Mouse (Mus musculus) lung, postnatal 36 days (tissue): Measurements from ENCODE around the gene Sec14l4.

Experiments
- DNase-seq: peaks from one replicate; pipeline ENCODE4 v3.0.0; 2022; ENCODE audit warnings: mixed read lengths

The Sec14l4 gene

DNA sequence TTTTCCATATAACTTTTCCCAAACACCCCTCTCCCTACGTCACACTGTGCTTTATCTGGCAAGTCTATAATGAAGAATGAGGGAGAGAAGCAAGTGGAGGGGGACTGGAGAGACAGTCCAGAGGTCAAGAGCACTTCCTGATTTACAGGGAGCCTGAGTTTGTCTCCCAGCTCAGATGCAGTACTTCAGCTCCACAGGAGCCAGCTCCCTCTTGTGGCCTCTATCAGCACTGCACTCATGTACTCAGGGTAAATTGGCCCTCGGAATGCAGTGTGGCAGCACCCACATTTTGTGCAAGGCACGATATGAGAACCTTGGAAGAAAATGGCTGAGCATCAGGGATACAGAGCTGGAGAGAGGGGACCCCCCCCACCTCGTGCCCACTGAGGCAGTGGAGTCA is 49.0 kb downstream of the Sec14l4 start:
- DNase-seq = peak; percentile 87

DNA sequence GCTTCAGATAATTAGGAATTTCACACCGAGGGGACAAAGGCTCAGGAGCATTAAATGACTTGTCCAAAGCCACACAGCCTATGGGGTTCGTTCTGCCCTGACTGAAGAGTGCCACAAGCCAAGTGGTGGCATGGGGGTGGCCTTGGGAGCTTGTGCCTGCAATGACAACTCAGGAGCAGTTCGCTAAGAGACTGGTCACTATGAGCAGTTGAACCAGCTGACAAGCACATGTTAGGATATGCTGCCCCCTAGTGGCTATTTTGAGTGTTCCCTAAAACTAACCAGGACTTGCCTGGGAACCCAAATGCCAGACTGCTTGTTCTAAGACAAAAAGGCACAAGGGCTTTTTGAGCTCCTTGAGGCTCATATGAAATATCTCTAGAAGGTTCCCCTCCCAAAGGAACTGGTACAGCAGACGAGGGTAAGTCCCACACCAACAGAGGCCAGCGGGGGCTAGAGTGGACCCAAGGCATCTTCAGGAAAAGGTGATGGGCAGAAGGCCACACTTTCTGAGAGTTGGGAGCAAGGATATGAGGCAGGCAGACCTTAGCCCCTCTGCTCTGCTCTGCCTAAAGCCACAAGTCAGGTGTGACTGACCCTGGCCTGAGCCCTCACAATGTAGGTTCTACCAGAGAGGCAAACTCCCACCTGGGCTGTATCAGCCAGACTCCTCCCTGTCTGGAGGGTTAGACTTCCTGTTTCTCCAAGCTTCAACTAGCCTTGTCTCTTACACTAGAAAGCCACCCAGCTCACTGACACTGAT is 52.2 kb downstream of the Sec14l4 start:
- peak; percentile 88 for DNase-seq

DNA sequence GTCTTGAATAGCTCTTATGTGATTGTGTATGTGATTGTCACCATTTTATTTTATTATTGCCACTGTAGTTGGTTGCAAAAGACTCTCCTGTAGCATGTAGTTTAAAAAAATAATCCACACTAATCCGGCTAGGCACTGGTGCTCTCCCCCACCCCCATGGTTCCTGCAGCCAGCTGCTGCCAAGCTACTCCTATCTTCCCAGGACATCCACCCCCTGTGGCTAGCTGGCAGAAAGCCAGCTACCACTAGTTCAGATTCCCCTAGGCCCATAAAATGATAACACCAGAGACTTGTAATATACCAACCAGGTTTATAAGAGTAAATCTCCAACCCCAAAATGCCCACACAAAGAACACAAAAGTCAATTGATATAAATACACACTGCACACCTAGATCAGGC is 55.0 kb downstream of the Sec14l4 start:
- DNase-seq = no peak

DNA sequence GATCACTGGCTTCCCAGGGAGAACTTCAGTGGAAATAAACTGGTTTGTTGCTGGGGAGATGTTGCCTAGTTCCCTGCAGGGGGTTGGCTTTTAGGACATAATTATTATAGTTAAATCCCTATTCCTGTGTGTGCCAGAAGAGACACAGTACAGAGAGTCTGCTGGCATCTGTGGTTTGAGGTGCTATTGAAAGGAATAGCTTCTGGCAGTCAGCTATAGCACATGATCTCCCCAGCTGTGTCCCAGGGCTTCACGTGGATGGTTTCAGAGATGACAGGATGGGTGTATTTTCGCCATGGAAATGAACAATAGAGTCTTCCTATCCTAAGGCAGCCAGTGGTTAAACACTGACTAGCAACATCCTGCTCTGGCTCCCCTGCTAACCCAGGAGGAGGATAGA is 56.0 kb downstream of the Sec14l4 start:
- no peak for DNase-seq

DNA sequence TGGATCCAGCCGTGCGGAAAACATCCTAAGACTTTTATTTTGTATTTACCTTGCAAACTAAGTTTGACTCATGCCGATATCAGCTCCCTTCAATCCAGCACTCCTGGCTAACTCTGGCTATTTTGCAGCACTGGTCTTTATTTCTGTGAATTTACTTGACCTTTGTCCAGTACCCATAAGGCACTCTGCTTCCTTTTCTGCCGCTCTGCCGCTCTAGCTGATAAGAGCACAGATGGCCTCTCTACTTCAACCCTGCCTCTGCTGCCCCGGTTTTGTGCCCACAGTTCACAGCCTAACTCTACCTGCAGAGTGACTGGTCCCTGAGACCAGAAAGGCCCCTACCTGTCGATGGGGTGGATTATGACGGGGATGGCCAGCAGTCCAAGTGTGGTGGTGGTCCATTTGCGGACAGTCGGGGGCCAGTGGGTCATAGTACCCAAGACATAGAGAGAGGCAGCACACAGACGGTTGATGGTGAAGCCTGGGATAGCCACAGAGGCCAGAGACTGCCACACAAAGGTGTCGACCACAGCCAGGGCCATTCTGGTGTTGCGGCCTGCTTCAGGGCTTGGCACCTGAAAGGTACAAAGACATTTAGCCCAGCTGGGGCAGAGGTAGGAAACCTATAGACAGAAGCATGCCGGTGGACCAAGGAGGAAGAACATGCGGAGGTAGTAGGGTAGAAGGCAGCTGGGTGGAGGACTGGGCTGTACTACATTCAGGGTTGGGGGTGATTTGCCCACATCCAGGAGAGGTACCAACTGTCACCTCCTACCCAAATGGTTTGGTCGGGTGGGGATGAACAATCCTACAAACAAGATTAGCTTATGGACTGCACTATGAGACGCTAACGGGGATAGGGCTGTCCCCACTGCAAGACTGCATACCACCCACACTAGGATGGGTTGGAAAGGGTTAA is 62.5 kb downstream of the Sec14l4 start:
- no peak for DNase-seq

DNA sequence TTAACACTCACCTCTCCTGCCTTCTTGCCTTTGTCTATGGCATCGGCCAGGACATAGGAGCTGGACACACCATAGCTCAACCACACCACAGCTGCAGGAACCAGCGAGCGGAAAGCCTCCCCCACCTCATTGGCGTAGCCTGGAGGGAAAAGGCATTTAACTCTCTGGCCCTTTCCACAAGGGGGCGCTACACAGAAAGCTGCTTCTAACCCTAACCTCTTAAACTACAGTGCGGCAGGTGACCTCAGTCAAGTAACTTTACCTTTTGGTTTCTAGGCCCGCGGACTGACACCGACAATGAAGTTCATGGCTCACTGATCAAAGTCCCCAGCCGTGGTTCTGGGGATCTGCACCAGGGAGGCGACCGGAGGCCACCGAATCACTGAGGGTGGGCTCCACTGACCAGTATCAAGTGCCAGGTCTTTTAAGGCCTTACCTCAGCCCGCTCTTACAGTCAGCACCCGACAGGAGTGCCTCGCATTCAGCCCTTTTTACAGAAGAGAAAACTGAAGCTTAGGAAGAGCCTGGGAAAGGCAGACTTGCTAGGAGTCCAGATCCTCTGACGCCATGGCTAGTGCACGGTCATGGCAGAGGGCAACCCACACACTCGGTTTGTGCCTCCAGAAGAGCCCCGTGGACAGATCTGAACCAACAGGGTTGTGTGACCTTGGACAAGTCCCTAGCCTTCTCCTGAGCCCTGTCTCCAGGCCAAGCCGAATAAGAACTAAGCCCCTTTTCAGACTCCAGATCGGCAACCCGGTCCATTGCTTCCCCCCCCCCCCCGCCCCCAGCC is 63.3 kb downstream of the Sec14l4 start:
- peak; percentile 85 for DNase-seq

DNA sequence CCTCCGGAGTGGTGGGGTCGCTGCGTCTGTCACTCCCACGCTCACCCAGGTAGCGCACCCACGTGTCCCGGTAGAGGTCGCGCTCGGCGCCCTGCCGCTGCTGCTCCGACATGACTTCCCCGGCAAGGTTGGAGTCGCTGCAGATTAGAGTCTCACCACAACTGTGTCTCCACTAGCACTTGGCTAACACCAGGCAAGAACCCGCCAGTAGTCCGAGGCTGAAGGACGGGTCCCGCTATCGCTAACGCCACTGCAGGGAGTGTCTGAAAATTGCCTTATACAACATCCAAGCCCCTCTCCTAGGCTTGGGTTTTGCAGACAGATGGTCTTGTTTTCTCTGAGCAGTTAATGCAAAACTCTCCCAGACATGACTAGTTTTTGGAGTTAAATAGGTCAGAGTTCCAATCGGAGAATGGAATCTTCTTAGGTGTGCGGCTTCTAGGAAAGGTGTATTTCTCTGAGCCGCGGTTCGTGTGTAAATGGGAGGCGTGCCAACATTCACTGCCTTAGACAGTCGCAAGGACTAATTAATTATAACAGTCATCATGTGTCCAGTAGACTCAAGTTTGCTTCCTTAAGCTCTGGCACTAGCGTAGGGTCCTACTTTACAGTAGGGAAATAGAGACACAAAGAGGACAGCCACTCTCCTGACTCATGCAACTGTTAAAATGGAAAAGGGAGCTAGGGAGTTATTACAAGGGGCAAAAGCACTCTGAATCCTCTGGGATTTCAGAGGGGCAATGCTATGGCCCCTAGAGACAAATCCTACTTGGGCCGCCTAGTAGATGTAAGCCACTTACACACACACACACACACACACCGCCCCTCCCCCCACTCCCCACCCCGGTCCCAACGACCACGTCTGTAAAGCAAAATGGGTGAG is 64.2 kb downstream of the Sec14l4 start, which contains the start of gene Mtfp1:
Mtfp1 (minus strand) TSS at position 275 of the 883 bp plus-strand sequence.
- DNase-seq = peak; percentile 69

DNA sequence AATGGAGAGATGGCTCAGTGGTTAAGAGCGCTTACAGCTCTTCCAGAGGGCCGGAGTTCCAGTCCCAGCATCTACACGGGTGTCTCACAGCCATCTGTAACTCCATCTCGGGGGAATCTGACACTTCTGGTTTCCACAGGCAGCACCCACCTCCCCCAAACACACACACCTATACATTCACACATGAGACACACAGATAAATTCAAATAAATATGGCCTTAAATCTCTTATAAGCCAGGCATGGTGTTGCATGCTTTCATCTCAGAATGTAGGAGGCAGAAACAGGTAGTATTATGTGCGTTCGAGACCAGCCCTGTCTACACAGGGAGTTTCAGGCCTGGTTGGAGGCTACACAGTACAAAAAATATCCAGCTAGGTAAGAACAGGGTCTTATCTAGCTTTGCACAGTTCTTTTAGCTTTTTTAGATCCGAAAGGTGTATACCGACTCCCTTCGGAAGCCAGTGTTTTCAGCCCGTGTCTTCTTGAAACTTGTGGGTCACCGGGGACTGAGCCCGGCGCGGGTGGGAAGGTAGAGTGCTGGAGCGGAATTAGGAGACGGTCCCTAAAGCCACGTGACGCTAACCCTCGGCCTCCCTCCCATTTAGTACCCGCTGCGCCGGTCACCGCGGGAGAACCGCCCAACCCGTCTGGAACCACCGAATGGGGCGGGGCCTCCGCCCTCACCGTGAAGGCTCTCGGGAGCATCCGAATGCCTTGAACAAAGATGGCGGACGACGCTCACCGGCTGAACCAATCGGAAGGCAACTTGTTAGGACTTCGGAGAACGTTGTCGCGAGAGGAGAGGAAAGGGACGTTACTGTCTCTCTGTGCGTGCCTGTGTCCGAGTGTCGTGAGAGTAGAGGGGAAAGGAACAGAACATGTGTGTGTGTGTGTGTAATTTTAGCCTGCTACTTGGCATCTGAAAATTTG is 65.1 kb downstream of the Sec14l4 start:
- DNase-seq = peak; percentile 99

DNA sequence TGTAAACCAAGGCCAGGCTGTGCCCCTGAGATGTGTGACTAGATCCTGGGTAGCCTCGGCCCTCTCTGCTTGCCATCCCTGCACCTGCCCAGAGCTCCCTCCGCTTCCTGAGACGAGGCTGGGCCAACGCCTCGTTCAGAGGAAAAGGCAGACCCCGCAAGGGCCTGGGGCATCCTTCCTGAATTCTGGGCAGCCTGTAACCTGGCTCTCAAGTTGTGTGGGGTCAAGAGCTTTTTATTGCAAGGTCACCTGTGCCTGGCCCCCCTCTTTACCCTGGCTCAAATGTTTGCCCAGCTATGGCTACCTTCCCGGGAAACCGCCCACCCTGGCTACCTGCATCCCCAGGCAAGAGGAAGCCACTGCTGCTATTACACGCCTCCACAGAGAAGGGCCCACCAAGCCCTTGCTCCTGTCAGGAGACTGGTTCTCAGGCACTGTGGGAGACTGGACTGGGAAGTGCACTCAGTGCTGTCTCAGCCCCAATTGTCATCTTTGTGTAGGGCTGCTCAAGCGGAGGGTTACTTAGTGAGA is 65.9 kb downstream of the Sec14l4 start:
- DNase-seq = no peak
